ENCODE assay signal across 26 mouse cellular contexts in genomic region chr6:140847165-140847564, GRCm38 (mm10).
A peak's percentile ranks its signal among the peaks of the same experiment; 100 is the strongest.
DNase-seq lines count a peak whose midpoint lies in the region; ATAC-seq and TF ChIP-seq lines count a peak whose summit lies in the region.
"Had no signal": no experiment of that assay in that cellular context is flagged by ENCODE, and none has a peak within 500 bp of the region (broad histone marks: within the 10 kb centered on the region; RNA-seq: fewer than 3 reads in every experiment).

No protein-coding gene starts in this region.

- H3K4me1 ChIP-seq in embryonic fibroblast, embryonic 13.5 days (ENCODE audit: control insufficient read depth, insufficient read depth, low read length) = peaks cover 4% of the 10 kb centered on the region; the same call in 1 of the 2 replicates
- H3K4me1 ChIP-seq: embryonic facial prominence, embryonic 12.5 days had no signal

- H3K4me3 ChIP-seq in embryonic fibroblast, embryonic 13.5 days (ENCODE audit: insufficient read depth, low read length) = no peak overlapping the region
- no peak overlapping the region for H3K4me3 ChIP-seq in layer of hippocampus, adult 2 months
- H3K4me3 ChIP-seq: embryonic facial prominence, embryonic 12.5 days; erythroblast, embryonic 14.5 days; forebrain, embryonic 10.5 days; forebrain, embryonic 12.5 days had no signal

- DNase-seq in adrenal gland, adult 2 months = peak; percentile 20
- no peak for DNase-seq in adrenal gland, adult 18-20 months (ENCODE audit: low spot score in 2 of 2)
- peak; percentile 15 for DNase-seq in right cerebral cortex, adult 18-20 months
- DNase-seq in right cerebral cortex, postnatal 10 days (ENCODE audit: low spot score in 2 of 2) = no peak
- peak; percentile 36 for DNase-seq in NIH3T3 (ENCODE audit: low read depth)
- DNase-seq in layer of hippocampus, adult 2 months (ENCODE audit: low spot score in 2 of 2) = no peak
- DNase-seq: adrenal gland, adult 8-10 months; adrenal gland, postnatal 14 days; adrenal gland, postnatal 36 days; cerebellum, adult 11 months; cerebellum, adult 18-20 months; cerebellum, adult 8-10 months; cerebellum, adult 9-11 months; cerebellum, postnatal 14 days; cerebellum, postnatal 36 days; embryo, embryonic 11 days had no signal

- TF ChIP-seq CTCF in embryonic fibroblast, embryonic 13.5 days (IDR thresholded peaks at IDR 0.05; ENCODE audit: borderline replicate concordance, insufficient read depth, low read length) = no peak
- no peak for TF ChIP-seq CTCF in layer of hippocampus, adult 2 months (conservative IDR thresholded peaks at IDR 0.05)

- no peak for ATAC-seq in CD4-positive, CD25-positive, alpha-beta regulatory T cell, adult 4 months
- ATAC-seq: activated CD4-positive, CD25-positive, alpha-beta regulatory T cell, adult 4 months; forebrain, embryonic 14.5 days; forebrain, embryonic 16.5 days; Patski had no signal

- TF ChIP-seq POLR2A in embryonic fibroblast, embryonic 13.5 days (IDR thresholded peaks at IDR 0.05; ENCODE audit: low read depth, low read length) = no peak

- peak overlapping the region; percentile 95 for H3K27ac ChIP-seq in embryonic fibroblast, embryonic 13.5 days (ENCODE audit: insufficient read depth, low read length)
- no peak overlapping the region for H3K27ac ChIP-seq in layer of hippocampus, adult 2 months
- H3K27ac ChIP-seq: embryonic facial prominence, embryonic 12.5 days; forebrain, embryonic 10.5 days; forebrain, embryonic 12.5 days had no signal

Comparison
In these comparisons a context has a peak if more than half of its experiments do, and no peak if none do; other contexts are left out.
1. DNase-seq: peak in adrenal gland, adult 2 months (single experiment), right cerebral cortex, adult 18-20 months (single experiment) and NIH3T3 (single experiment); none in adrenal gland, adult 18-20 months (0 of 2), right cerebral cortex, postnatal 10 days (0 of 2) and layer of hippocampus, adult 2 months (0 of 2).